Mouse (Mus musculus): ENCODE results near the gene Hpd. TPM values are rescaled to one million over a fixed set of nuclear protein-coding genes. Genes with fewer than 3 reads are reported as not detected.
A peak's percentile ranks its signal among the peaks of the same experiment; 100 is the strongest.
"Not testable (repeated sequence)": the region's sequence is repeated elsewhere in the genome, so short reads cannot be mapped to it uniquely, and the experiment has no call there.

Hpd gene
- polyA plus RNA-seq, 1 experiment from 2014 or later: 4.7 TPM

DNA sequence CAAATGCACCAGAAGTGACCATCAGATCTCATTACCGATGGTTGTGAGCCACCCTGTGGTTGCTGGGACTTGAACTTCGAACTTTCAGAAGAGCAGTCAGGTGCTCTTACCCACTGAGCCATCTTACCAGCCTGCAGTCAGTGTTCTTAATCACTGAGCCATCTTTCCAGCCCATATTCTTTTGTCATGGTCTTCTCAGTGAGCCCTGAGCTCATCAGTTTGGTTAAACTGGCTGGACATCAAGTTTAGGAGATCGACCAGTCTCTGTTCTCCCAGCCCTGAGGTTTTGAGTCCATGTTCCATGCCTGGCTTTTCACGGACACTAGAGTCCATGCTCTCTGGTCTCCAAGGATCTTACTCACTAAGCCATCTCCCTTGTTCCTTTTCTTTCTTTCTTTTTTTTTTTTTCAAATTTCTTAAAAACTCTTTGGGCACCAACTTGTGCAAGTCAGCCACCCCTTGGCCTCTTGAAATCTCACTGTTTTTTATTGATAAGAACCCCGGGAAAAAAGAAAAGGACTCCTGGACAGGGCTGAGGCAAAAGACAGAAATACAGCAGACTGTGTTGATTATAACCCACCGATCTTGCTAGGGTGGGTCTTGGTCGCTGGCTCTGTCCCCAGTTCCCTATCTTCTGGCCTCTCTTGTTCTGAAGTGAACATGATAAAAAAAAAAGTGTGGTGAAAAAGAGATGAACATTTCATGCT lies 18.4 kb upstream of the Hpd start:
- WGBS: 79% methylated on average over 7 of the region's 7 CpGs
- not testable (repeated sequence) for ATAC-seq; H3K27me3 ChIP-seq (replicated peaks); H3K4me2 ChIP-seq (replicated peaks); H3K4me3 ChIP-seq (replicated peaks); H3K9ac ChIP-seq; H3K9me3 ChIP-seq; H3K36me3 ChIP-seq; H3K27ac ChIP-seq; H3K4me1 ChIP-seq (replicated peaks)

DNA sequence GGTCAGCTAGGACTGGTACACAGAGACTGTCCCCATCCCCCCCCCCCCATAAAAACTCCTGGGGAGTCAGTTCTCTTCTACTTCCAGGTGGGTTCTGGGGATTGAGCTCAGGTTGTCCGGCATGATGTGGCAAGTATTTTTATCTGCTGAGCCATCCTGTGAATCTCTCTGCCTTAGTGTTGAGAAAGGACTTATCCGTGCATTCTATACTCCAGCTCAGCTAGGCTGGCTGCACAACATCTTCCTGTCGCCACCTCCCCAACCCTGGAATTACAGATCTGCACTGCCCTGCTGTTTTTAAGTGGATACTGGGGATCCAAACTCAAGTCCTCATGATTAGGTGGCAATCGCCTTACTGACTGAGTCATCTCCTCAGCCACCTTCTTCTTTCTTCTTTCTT lies 16.0 kb upstream of the Hpd start:
- Histone ChIP-seq H3K27me3 (replicated peaks) (no peaks in the 10 kb centered on the region), H3K4me3 (replicated peaks) (no peak overlapping the region), H3K27ac (no peak overlapping the region), H3K9me3 (no peaks in the 10 kb centered on the region), H3K9ac (no peak overlapping the region), H3K4me1 (replicated peaks) (no peaks in the 10 kb centered on the region), H3K4me2 (replicated peaks) (no peak overlapping the region), H3K36me3 (no peaks in the 10 kb centered on the region)
- WGBS: 78% methylated on average over 4 of the region's 4 CpGs
- no peak for ATAC-seq

DNA sequence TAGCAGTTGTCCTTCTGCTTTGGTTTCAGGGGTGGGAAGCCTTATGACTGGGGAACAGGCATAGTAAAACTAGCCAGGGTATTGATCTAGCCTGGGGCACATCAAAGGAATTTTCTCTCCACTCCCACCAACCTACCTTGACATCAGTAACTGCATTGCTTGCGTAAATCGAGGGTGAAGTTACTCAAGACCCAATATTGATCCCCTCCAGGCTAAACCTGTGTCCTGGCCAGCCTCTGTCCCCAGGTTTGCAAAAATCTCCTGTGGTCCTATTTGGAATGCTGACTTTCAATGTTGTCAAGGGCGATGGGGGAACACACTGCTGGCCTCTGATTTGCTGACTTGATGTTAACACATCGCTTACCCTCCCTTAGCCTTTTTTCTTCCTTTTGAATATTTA lies 14.2 kb upstream of the Hpd start:
- Histone ChIP-seq H3K9ac (no peak overlapping the region), H3K4me1 (replicated peaks) (no peaks in the 10 kb centered on the region), H3K9me3 (no peaks in the 10 kb centered on the region), H3K36me3 (no peaks in the 10 kb centered on the region), H3K4me2 (replicated peaks) (no peak overlapping the region), H3K27me3 (replicated peaks) (no peaks in the 10 kb centered on the region), H3K4me3 (replicated peaks) (no peak overlapping the region), H3K27ac (no peak overlapping the region)
- WGBS: 58% methylated on average over 4 of the region's 4 CpGs
- no peak for ATAC-seq

DNA sequence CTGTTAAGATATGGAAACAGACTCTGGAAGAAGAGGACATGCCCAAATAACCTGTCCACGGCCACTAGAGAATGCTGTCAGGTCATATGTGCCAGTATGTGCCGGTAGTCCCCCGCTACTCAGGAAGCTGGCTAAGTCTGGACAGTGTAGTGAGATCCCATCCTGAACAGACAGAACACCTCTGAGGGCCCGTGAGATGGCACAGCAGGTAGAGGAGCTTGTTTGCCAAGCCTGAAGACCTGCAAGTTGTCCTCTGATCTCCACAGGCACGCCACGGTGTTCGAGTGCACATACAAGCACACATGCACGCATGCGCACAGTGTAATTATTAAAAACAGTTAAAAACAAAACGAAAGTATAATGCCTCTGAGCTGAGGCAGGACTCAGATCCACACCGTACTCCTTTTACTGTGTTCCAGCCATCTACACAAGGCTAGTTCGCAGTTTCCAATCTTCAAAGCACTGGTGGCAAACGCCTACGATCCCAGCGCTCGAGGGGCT lies 13.0 kb upstream of the Hpd start:
- Histone ChIP-seq H3K9ac (no peak overlapping the region), H3K9me3 (no peaks in the 10 kb centered on the region), H3K27ac (no peak overlapping the region), H3K36me3 (no peaks in the 10 kb centered on the region), H3K4me1 (replicated peaks) (no peaks in the 10 kb centered on the region), H3K4me2 (replicated peaks) (no peak overlapping the region), H3K4me3 (replicated peaks) (no peak overlapping the region), H3K27me3 (replicated peaks) (no peaks in the 10 kb centered on the region)
- WGBS: 89% methylated on average over 16 of the region's 16 CpGs
- no peak for ATAC-seq

DNA sequence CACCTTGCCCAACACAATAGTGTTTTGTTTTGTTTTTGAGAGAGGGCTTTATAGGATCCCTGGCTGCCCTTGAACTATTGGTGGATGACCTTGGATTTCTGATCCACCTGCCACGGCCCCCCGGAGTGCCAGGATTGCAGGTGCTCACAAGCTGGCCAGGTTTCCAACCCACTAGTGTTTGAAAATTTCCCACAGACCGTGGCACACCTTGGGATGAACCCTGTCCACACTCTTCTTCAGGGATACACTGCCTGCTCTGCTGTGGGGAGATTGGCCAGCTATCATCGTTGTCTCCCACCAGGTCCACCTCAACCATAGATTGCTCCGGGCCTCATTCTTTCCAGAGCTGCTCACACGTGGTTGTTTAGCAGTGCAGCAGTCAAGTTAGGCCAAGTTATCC lies 12.3 kb upstream of the Hpd start:
- Histone ChIP-seq H3K36me3 (no peaks in the 10 kb centered on the region), H3K4me3 (replicated peaks) (no peak overlapping the region), H3K4me2 (replicated peaks) (no peak overlapping the region), H3K27ac (no peak overlapping the region), H3K9me3 (no peaks in the 10 kb centered on the region), H3K27me3 (replicated peaks) (no peaks in the 10 kb centered on the region), H3K9ac (no peak overlapping the region), H3K4me1 (replicated peaks) (no peaks in the 10 kb centered on the region)
- 85% methylated on average over 6 of the region's 6 CpGs for WGBS
- no peak for ATAC-seq

DNA sequence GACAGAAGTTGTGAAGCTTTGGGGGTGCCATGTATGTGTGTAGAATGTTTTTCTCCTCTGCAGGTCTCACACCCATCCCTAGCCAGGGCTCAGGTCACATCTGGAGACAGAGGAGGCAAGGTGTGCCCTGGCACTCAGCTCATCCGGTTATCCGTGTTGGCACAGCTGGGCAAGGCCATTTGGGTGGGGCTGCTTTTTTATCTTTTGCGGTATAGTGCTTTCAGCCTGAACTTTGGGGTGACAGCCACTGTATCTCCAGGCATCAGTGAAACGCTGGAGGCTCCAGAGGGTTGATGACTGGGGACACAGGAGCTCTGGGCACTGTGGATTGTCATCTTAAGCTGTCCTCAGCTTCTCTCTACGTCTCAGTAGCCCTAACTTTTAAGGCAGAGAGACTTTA lies 10.9 kb upstream of the Hpd start:
- Histone ChIP-seq H3K27me3 (replicated peaks) (no peaks in the 10 kb centered on the region), H3K4me1 (replicated peaks) (no peaks in the 10 kb centered on the region), H3K4me3 (replicated peaks) (no peak overlapping the region), H3K27ac (no peak overlapping the region), H3K4me2 (replicated peaks) (no peak overlapping the region), H3K9me3 (no peaks in the 10 kb centered on the region), H3K9ac (no peak overlapping the region), H3K36me3 (no peaks in the 10 kb centered on the region)
- 77% methylated on average over 5 of the region's 5 CpGs for WGBS
- ATAC-seq: peak; percentile 59; the same call in 1 of the 2 replicates

DNA sequence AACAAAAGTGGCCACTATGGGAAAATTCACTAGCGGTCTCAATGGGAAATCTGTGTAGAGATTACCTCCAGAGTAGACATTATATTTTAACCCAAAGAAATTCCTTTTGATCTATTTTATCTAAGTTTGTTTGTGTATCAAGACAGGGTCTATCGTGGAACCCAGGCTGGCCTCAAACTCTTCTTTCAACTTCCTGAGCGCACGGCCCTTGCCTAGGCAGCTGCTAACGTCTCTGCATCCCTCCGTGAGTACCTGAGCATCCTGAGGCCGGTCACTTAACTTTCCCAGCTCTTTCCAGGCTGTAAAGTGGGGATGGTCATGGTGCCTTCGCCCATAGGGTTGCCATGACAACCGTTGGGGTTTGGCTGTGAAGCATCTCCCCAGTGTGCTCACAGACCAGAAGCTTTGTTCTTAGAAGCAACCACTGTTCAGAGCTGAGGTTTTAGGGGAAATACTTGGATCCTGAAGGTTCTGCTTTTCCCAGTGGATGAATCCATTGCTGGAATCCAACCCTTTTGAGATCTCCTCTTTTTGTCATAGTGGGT lies 10.2 kb upstream of the Hpd start:
- no peak overlapping the region for H3K4me3 ChIP-seq (replicated peaks)
- no peaks in the 10 kb centered on the region for H3K27me3 ChIP-seq (replicated peaks)
- WGBS: 55% methylated on average over 9 of the region's 9 CpGs
- H3K27ac ChIP-seq: no peak overlapping the region
- H3K4me2 ChIP-seq (replicated peaks): no peak overlapping the region
- no peak for ATAC-seq
- no peaks in the 10 kb centered on the region for H3K9me3 ChIP-seq
- H3K36me3 ChIP-seq: no peaks in the 10 kb centered on the region
- no peaks in the 10 kb centered on the region for H3K4me1 ChIP-seq (replicated peaks)
- no peak overlapping the region for H3K9ac ChIP-seq

DNA sequence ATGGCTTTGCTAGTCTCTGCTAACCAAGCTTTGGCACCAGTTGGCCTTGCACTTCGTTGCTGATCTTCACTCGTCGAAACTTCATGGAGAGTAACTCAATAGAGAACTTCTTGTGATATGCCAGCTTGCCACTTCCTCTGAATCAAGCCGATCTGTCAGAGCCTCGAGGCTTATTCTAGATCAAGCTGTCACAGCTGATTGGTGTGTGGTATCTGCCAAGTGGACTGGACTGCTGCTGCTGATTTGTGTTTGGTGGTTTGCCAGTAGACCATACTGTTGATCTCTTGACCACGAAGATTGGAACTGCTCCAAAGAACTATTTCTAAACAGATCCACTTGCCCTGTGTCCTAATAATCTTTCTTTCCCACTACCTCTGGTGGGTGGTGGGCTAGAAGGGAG lies 8.9 kb upstream of the Hpd start:
- no peak for ATAC-seq
- Histone ChIP-seq H3K4me1 (replicated peaks) (no peaks in the 10 kb centered on the region), H3K27ac (no peak overlapping the region), H3K9me3 (no peaks in the 10 kb centered on the region), H3K4me3 (replicated peaks) (no peak overlapping the region), H3K4me2 (replicated peaks) (no peak overlapping the region), H3K36me3 (no peaks in the 10 kb centered on the region), H3K27me3 (replicated peaks) (no peaks in the 10 kb centered on the region), H3K9ac (no peak overlapping the region)
- 71% methylated on average over 6 of the region's 6 CpGs for WGBS

DNA sequence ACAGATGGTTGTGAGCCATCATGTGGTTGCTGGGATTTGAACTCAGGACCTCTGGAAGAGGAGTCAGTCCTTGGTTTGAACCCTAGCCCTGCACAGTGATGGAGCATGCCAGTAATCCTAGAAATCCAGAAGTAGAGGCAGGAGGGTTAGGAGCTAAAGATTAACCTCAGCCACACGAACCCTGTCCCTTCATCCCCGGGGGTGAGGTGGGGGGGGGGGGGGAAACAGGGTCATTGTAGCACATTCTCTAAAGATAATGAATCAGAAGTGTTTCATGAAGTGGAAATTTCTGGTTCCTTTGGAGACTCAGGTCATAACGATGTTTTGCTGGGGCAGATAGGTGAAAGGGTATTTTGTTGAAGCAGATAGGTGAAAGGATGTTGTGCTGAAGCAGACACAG lies 8.4 kb upstream of the Hpd start:
- H3K27ac ChIP-seq: no peak overlapping the region
- WGBS: 74% methylated on average over 3 of the region's 3 CpGs
- H3K4me2 ChIP-seq (replicated peaks): no peak overlapping the region
- ATAC-seq: no peak
- H3K9ac ChIP-seq: no peak overlapping the region
- H3K36me3 ChIP-seq: no peaks in the 10 kb centered on the region
- H3K4me1 ChIP-seq (replicated peaks): no peaks in the 10 kb centered on the region
- no peaks in the 10 kb centered on the region for H3K27me3 ChIP-seq (replicated peaks)
- no peaks in the 10 kb centered on the region for H3K9me3 ChIP-seq
- no peak overlapping the region for H3K4me3 ChIP-seq (replicated peaks)

DNA sequence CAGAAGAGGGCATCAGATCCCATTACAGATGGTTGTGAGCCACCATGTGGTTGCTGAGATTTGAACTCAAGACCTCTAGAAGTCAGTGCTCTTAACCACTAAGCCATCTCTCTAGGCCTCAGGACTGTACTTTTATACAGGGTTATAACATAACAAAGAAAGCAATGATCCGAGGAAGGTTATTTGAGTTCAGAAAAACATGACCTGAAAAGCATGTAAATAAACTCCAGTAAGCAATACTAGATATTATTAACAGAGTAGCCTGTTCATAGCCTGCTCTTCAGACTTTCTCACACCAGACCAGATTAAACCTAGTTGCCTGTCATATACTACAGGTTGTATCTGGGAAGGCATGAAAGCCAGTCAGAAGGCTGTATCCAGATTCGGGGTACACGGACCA lies 4.8 kb upstream of the Hpd start:
- Histone ChIP-seq H3K27me3 (replicated peaks) (no peaks in the 10 kb centered on the region), H3K4me1 (replicated peaks) (no peaks in the 10 kb centered on the region), H3K9ac (no peak overlapping the region), H3K4me3 (replicated peaks) (no peak overlapping the region), H3K27ac (no peak overlapping the region), H3K36me3 (no peaks in the 10 kb centered on the region), H3K4me2 (replicated peaks) (no peak overlapping the region), H3K9me3 (no peaks in the 10 kb centered on the region)
- no peak for ATAC-seq
- 88% methylated on average over 3 of the region's 3 CpGs for WGBS

DNA sequence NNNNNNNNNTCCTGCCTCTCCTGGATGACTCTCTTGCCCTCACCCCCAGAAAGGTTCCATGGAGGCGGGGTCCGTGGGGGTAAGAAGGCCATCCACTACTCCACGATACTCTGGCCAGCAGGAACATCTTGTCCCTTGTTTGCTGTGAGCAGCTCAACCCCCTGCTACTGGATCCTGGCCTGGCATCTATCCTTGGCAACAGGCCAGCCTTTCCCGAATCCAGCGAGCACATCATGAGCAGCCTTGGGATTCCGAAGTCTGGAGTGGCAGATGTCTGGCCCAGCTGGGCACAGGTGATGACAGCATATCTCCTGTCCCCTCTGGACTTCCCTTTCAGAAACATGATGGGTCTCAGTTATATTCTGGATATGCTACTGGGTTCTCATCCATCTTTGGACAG lies 3.4 kb upstream of the Hpd start:
- no peak overlapping the region for H3K27ac ChIP-seq
- H3K9me3 ChIP-seq: no peaks in the 10 kb centered on the region
- ATAC-seq: no peak
- no peak overlapping the region for H3K4me2 ChIP-seq (replicated peaks)
- H3K4me1 ChIP-seq (replicated peaks): no peaks in the 10 kb centered on the region
- 65% methylated on average over 6 of the region's 6 CpGs for WGBS
- no peaks in the 10 kb centered on the region for H3K36me3 ChIP-seq
- no peak overlapping the region for H3K4me3 ChIP-seq (replicated peaks)
- H3K9ac ChIP-seq: no peak overlapping the region
- no peaks in the 10 kb centered on the region for H3K27me3 ChIP-seq (replicated peaks)

DNA sequence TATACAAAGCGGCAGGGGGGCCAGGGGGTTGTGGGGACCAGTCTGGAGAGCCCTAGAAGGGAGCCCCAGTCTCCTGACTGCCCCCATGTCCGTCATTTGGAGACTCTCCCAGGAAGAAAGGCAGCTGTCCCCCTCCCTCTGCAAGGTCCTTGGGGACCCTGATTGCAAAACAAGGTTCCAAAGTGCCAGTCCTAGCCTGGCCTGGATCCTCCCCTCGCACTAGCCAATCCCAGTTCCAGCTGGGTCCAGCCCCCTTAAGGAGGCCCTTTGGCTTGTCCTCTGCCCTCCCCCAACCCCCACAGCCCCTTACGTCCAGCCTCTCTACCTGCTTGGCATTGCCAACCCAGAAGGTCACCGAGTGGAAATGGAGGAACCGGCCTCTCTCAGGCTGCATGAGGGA lies 991 bp downstream of the Hpd start:
- no peaks in the 10 kb centered on the region for H3K36me3 ChIP-seq

DNA sequence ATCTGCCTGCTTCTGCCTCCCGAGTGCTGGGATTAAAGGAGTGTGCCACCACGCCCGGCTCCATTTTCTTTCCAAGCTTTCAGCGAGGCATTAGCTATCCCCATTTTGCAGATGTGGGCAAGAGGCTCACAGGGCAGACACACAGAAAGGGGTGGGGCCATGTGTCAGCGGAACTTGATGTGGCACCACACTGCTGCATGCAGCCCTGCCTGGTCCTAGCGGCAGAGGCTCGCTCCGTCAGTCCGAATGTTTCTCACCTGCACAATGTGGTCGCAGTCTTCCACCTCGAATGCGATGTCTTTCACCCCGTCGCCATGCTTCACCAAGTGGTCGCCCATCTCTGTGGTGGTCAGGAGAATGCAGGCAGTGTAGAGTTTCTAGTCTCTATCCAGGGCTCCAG lies 2.1 kb downstream of the Hpd start:
- no peaks in the 10 kb centered on the region for H3K27me3 ChIP-seq (replicated peaks)
- H3K9me3 ChIP-seq: no peaks in the 10 kb centered on the region
- WGBS: 94% methylated on average over 15 of the region's 15 CpGs
- H3K4me1 ChIP-seq (replicated peaks): no peaks in the 10 kb centered on the region
- H3K27ac ChIP-seq: no peak overlapping the region
- no peak overlapping the region for H3K9ac ChIP-seq
- H3K36me3 ChIP-seq: no peaks in the 10 kb centered on the region
- ATAC-seq: no peak
- H3K4me3 ChIP-seq (replicated peaks): no peak overlapping the region
- no peak overlapping the region for H3K4me2 ChIP-seq (replicated peaks)

More for the DNA sequence above, 991 bp downstream of the Hpd start:
- no peak for ATAC-seq
- H3K4me3 ChIP-seq (replicated peaks): no peak overlapping the region
- no peak overlapping the region for H3K9ac ChIP-seq
- H3K27ac ChIP-seq: no peak overlapping the region
- no peaks in the 10 kb centered on the region for H3K4me1 ChIP-seq (replicated peaks)
- H3K9me3 ChIP-seq: no peaks in the 10 kb centered on the region
- no peak overlapping the region for H3K4me2 ChIP-seq (replicated peaks)
- WGBS: 72% methylated on average over 6 of the region's 6 CpGs
- no peaks in the 10 kb centered on the region for H3K27me3 ChIP-seq (replicated peaks)
